Mouse (Mus musculus) CH12.LX (cell line): ENCODE measurements around the gene Ptges3. TPM values are rescaled to one million over a fixed set of nuclear protein-coding genes. Genes with fewer than 3 reads are reported as not detected.

Experiments used
- DNase-seq: peaks from one replicate; pipeline ENCODE4 v3.0.0-alpha.2; 2013; ENCODE audit errors: extremely low read depth
- H3K27ac ChIP-seq: 2 replicates; pipeline ENCODE4 v1.5.1; 2012; ENCODE audit warnings: low read depth, mild to moderate bottlenecking, control low read depth, moderate library complexity; ENCODE audit not compliant: insufficient read depth
- H3K27me3 ChIP-seq: replicated peaks from 2 replicates; pipeline ENCODE3; 2012; ENCODE audit warnings: inconsistent platforms
- H3K36me3 ChIP-seq, 2 experiments: replicated peaks in 1 of 2; 2 replicates each; pipeline versions ENCODE3 to v1.6.1; 2012; ENCODE audit warnings: inconsistent platforms in 1 of 2, low read length in 1 of 2, mild to moderate bottlenecking in 1 of 2, mixed read lengths in 1 of 2, moderate library complexity in 1 of 2; ENCODE audit not compliant: control insufficient read depth in 1 of 2, insufficient read depth in 1 of 2
- H3K4me1 ChIP-seq, 2 experiments: 2 replicates each; pipeline ENCODE4 v1.6.1; 2012; ENCODE audit warnings: inconsistent platforms in 1 of 2, moderate library complexity in 1 of 2; ENCODE audit not compliant: insufficient read depth in 2 of 2, control insufficient read depth in 1 of 2
- H3K4me2 ChIP-seq: 2 replicates; pipeline ENCODE4 v1.6.1; 2012; ENCODE audit warnings: low read depth, mild to moderate bottlenecking, control low read depth; ENCODE audit not compliant: poor library complexity, insufficient read depth, severe bottlenecking
- H3K4me3 ChIP-seq, 3 experiments: fragments of 150-350 bp in 1 of 3; sonication (generic) in 1 of 3; replicated peaks in 1 of 3; 2 replicates each; pipeline versions ENCODE3 to v1.5.1; 2011 to 2012; ENCODE audit warnings: low read depth in 2 of 3, low read length in 2 of 3, mild to moderate bottlenecking in 2 of 3, moderate library complexity in 2 of 3, control low read depth in 1 of 3, improper control_type of control experiment in 1 of 3, inconsistent platforms in 1 of 3, mixed read lengths in 1 of 3; ENCODE audit not compliant: poor library complexity in 1 of 3
- H3K79me2 ChIP-seq: replicated peaks from 2 replicates; pipeline ENCODE4 v1.6.1; 2012; ENCODE audit warnings: mild to moderate bottlenecking, moderate library complexity; ENCODE audit not compliant: control insufficient read depth, poor library complexity, insufficient read depth, severe bottlenecking; ENCODE audit errors: extremely low read depth
- H3K9ac ChIP-seq: 2 replicates; pipeline ENCODE4 v1.6.1; 2012; ENCODE audit warnings: low read depth, mild to moderate bottlenecking, control low read depth, moderate library complexity; ENCODE audit not compliant: insufficient read depth
- H3K9me3 ChIP-seq: replicated peaks from 2 replicates; pipeline ENCODE3; 2012; ENCODE audit warnings: low read length, inconsistent platforms, mixed read lengths
- BHLHE40 ChIP-seq: IDR thresholded peaks from 2 replicates; pipeline ENCODE4 v1.6.1; 2011; ENCODE audit warnings: mild to moderate bottlenecking, low read depth, low read length, improper control_type of control experiment
- CHD1 ChIP-seq: IDR thresholded peaks from 2 replicates; pipeline ENCODE4 v1.6.1; 2012; ENCODE audit warnings: low read depth, low read length, improper control_type of control experiment, inconsistent platforms
- CHD2 ChIP-seq: IDR thresholded peaks from 2 replicates; pipeline ENCODE4 v1.6.1; 2011; ENCODE audit warnings: low read length, improper control_type of control experiment
- CTCF ChIP-seq, 2 experiments: IDR thresholded peaks in 1 of 2; conservative IDR thresholded peaks in 1 of 2; 2 replicates each; pipeline ENCODE4 v1.5.1; 2011 to 2012; ENCODE audit warnings: low read depth in 2 of 2, low read length in 2 of 2, improper control_type of control experiment in 1 of 2, inconsistent platforms in 1 of 2, mild to moderate bottlenecking in 1 of 2, moderate library complexity in 1 of 2
- E2F4 ChIP-seq: IDR thresholded peaks from 2 replicates; pipeline ENCODE4 v1.6.1; 2011; ENCODE audit warnings: low read depth, low read length, improper control_type of control experiment; ENCODE audit not compliant: insufficient replicate concordance
- ELF1 ChIP-seq: IDR thresholded peaks from 2 replicates; pipeline ENCODE4 v1.6.1; 2014; ENCODE audit warnings: low read depth, mild to moderate bottlenecking, inconsistent platforms, low read length, improper control_type of control experiment
- EP300 ChIP-seq: IDR thresholded peaks from 2 replicates; pipeline ENCODE4 v1.6.1; 2011; ENCODE audit warnings: low read length, improper control_type of control experiment
- ETS1 ChIP-seq: conservative IDR thresholded peaks from 2 replicates; pipeline ENCODE4 v1.6.1; 2012; ENCODE audit warnings: low read depth, mild to moderate bottlenecking, inconsistent platforms, low read length, improper control_type of control experiment, moderate library complexity
- GABPA ChIP-seq: IDR thresholded peaks from 2 replicates; pipeline ENCODE4 v1.6.1; 2012; ENCODE audit warnings: low read depth, low read length, improper control_type of control experiment, inconsistent platforms; ENCODE audit not compliant: insufficient replicate concordance
- HCFC1 ChIP-seq: IDR thresholded peaks from 2 replicates; pipeline ENCODE4 v1.6.1; 2012; ENCODE audit warnings: low read depth, mild to moderate bottlenecking, inconsistent platforms, low read length, improper control_type of control experiment
- IRF4 ChIP-seq: IDR thresholded peaks from 2 replicates; pipeline ENCODE4 v1.6.1; 2014; ENCODE audit warnings: low read depth, mild to moderate bottlenecking, inconsistent platforms, low read length, improper control_type of control experiment
- JUN ChIP-seq: IDR thresholded peaks from 2 replicates; pipeline ENCODE4 v1.6.1; 2011; ENCODE audit warnings: low read depth, mild to moderate bottlenecking, low read length, improper control_type of control experiment, moderate library complexity; ENCODE audit not compliant: insufficient read depth
- JUND ChIP-seq: conservative IDR thresholded peaks from 2 replicates; pipeline ENCODE4 v1.6.1; 2011; ENCODE audit warnings: low read depth, low read length, improper control_type of control experiment
- KAT2A ChIP-seq: IDR thresholded peaks from 2 replicates; pipeline ENCODE4 v1.6.1; 2012; ENCODE audit warnings: low read length, improper control_type of control experiment, inconsistent platforms; ENCODE audit not compliant: insufficient replicate concordance
- MAFK ChIP-seq: IDR thresholded peaks from 2 replicates; pipeline ENCODE4 v1.6.1; 2011; ENCODE audit warnings: low read length, improper control_type of control experiment; ENCODE audit not compliant: insufficient replicate concordance
- MAX ChIP-seq: IDR thresholded peaks from 2 replicates; pipeline ENCODE4 v1.6.1; 2011; ENCODE audit warnings: low read length, improper control_type of control experiment
- MAZ ChIP-seq: IDR thresholded peaks from 2 replicates; pipeline ENCODE4 v1.6.1; 2012; ENCODE audit warnings: low read depth, mild to moderate bottlenecking, inconsistent platforms, low read length, improper control_type of control experiment, moderate library complexity
- MEF2A ChIP-seq: IDR thresholded peaks from 2 replicates; pipeline ENCODE4 v1.6.1; 2014; ENCODE audit warnings: low read depth, mild to moderate bottlenecking, inconsistent platforms, low read length, improper control_type of control experiment, borderline replicate concordance
- MXI1 ChIP-seq: IDR thresholded peaks from 2 replicates; pipeline ENCODE4 v1.6.1; 2011; ENCODE audit warnings: mild to moderate bottlenecking, low read depth, low read length, improper control_type of control experiment
- MYC ChIP-seq: IDR thresholded peaks from 2 replicates; pipeline ENCODE4 v1.6.1; 2011; ENCODE audit warnings: low read depth, mild to moderate bottlenecking, improper control_type of control experiment, low read length
- NELFE ChIP-seq: IDR thresholded peaks from 2 replicates; pipeline ENCODE4 v1.6.1; 2011; ENCODE audit warnings: low read depth, low read length, improper control_type of control experiment
- NRF1 ChIP-seq: IDR thresholded peaks from 2 replicates; pipeline ENCODE4 v1.6.1; 2014; ENCODE audit warnings: low read depth, mild to moderate bottlenecking, inconsistent platforms, low read length, improper control_type of control experiment, moderate library complexity
- PAX5 ChIP-seq: IDR thresholded peaks from 2 replicates; pipeline ENCODE4 v1.6.1; 2012; ENCODE audit warnings: low read length, inconsistent platforms, mixed read lengths
- POLR2A ChIP-seq: IDR thresholded peaks from 2 replicates; pipeline ENCODE4 v1.6.1; 2011; ENCODE audit warnings: low read depth, mild to moderate bottlenecking, improper control_type of control experiment, low read length
- POLR2AphosphoS2 ChIP-seq: IDR thresholded peaks from 2 replicates; pipeline ENCODE4 v1.6.1; 2011; ENCODE audit warnings: low read depth, low read length, improper control_type of control experiment
- RAD21 ChIP-seq: IDR thresholded peaks from 2 replicates; pipeline ENCODE4 v1.6.1; 2011; ENCODE audit warnings: low read depth, mild to moderate bottlenecking, low read length, improper control_type of control experiment, moderate library complexity
- RCOR1 ChIP-seq: conservative IDR thresholded peaks from 2 replicates; pipeline ENCODE4 v1.6.1; 2012; ENCODE audit warnings: low read depth, mild to moderate bottlenecking, inconsistent platforms, low read length, improper control_type of control experiment
- SIN3A ChIP-seq: IDR thresholded peaks from 2 replicates; pipeline ENCODE4 v1.6.1; 2012; ENCODE audit warnings: low read length, improper control_type of control experiment, inconsistent platforms
- SMC3 ChIP-seq: IDR thresholded peaks from 2 replicates; pipeline ENCODE4 v1.6.1; 2011; ENCODE audit warnings: low read depth, low read length, improper control_type of control experiment
- TBP ChIP-seq: conservative IDR thresholded peaks from 2 replicates; pipeline ENCODE4 v1.6.1; 2011; ENCODE audit warnings: low read depth, low read length, improper control_type of control experiment
- TCF12 ChIP-seq: IDR thresholded peaks from 2 replicates; pipeline ENCODE4 v1.6.1; 2014; ENCODE audit warnings: low read depth, mild to moderate bottlenecking, inconsistent platforms, low read length, improper control_type of control experiment
- UBTF ChIP-seq: IDR thresholded peaks from 2 replicates; pipeline ENCODE4 v1.6.1; 2012; ENCODE audit warnings: low read depth, mild to moderate bottlenecking, inconsistent platforms, low read length, improper control_type of control experiment, moderate library complexity
- USF1 ChIP-seq: IDR thresholded peaks from 2 replicates; pipeline ENCODE4 v1.6.1; 2014; ENCODE audit warnings: low read depth, mild to moderate bottlenecking, inconsistent platforms, low read length, improper control_type of control experiment
- USF2 ChIP-seq: conservative IDR thresholded peaks from 2 replicates; pipeline ENCODE4 v1.6.1; 2011; ENCODE audit warnings: low read depth, low read length, improper control_type of control experiment
- ZC3H11A ChIP-seq: IDR thresholded peaks from 2 replicates; pipeline ENCODE4 v1.6.1; 2012; ENCODE audit warnings: low read depth, mild to moderate bottlenecking, inconsistent platforms, low read length, improper control_type of control experiment
- ZKSCAN1 ChIP-seq: IDR thresholded peaks from 2 replicates; pipeline ENCODE4 v1.6.1; 2012; ENCODE audit warnings: low read depth, inconsistent platforms, low read length, improper control_type of control experiment, borderline replicate concordance
- ZMIZ1 ChIP-seq: IDR thresholded peaks from 2 replicates; pipeline ENCODE4 v1.6.1; 2012; ENCODE audit warnings: low read depth, mild to moderate bottlenecking, inconsistent platforms, low read length, improper control_type of control experiment
- ZNF384 ChIP-seq: IDR thresholded peaks from 2 replicates; pipeline ENCODE4 v1.6.1; 2012; ENCODE audit warnings: low read depth, low read length, improper control_type of control experiment, inconsistent platforms
- dilution Hi-C: fragments of 300-500 bp; cut with MboI; formaldehyde crosslinking; loops from 2 replicates; pipeline ENCODE4 v1.14.3; 2020; ENCODE audit warnings: low sequenced_read_pairs; ENCODE audit not compliant: extremely low pct_unique_long_range_greater_than_20kb, extremely low pct_ligation_motif_present
- in situ Hi-C: fragments of 300-500 bp; cut with MboI; formaldehyde crosslinking; loops from 3 replicates; pipeline ENCODE4 v1.14.3; 2019; ENCODE audit warnings: low sequenced_read_pairs, low pct_ligation_motif_present, low pct_unique_long_range_greater_than_20kb, mixed read lengths
- polyA plus RNA-seq: library from polyadenylated mRNA; unstranded; fragments of >175 nt; gene quantifications from 2 replicates; pipeline ENCODE4 v1.2.1, GENCODE M21; 2012; ENCODE audit warnings: low read depth; ENCODE audit not compliant: insufficient read length
- total RNA-seq, 2 experiments: library from RNA; depleted of rRNA; stranded (reverse); fragments of 300-350 nt in 1 of 2; fragments of >200 nt in 1 of 2; gene quantifications; 2 replicates each; pipeline ENCODE4 v1.2.3; 2012 to 2014

Gene Ptges3
- total RNA-seq (2012; rRNA removed) (124 and 176 TPM in 2 replicates), total RNA-seq (2014; rRNA removed) (196 and 210 TPM in 2 replicates), polyA plus RNA-seq (247 and 274 TPM in 2 replicates)

GRCm38 (mm10) chr10:128058601-128059151, at the start of gene Ptges3:
Ptges3 (plus strand) TSS chr10:128058954.
- dilution Hi-C loops: no loop called here

GRCm38 (mm10) chr10:128009735-128010134, 49.0 kb upstream of the Ptges3 start:
- no peak overlapping the region for H3K9ac ChIP-seq
- no peaks in the 10 kb centered on the region for H3K9me3 ChIP-seq
- no peaks in the 10 kb centered on the region for H3K27me3 ChIP-seq
- dilution Hi-C loops: no loop called here
- no peak overlapping the region for H3K4me3 ChIP-seq
- peaks cover 0 to 3% of the 10 kb centered on the region in 2 experiments; a peak in 1 of 4 replicates for H3K4me1 ChIP-seq
- no peak for DNase-seq
- H3K27ac ChIP-seq: no peak overlapping the region
- in situ Hi-C loops: loop anchor here (5.0 kb wide), 1 partner anchor 62 kb away; no protein-coding TSS in a partner anchor
- H3K36me3 ChIP-seq: no peaks in the 10 kb centered on the region
- H3K79me2 ChIP-seq: no peaks in the 10 kb centered on the region
- no peak overlapping the region for H3K4me2 ChIP-seq
- TF ChIP-seq JUND: no peak
- no peak for TF ChIP-seq BHLHE40
- no peak for TF ChIP-seq IRF4
- TF ChIP-seq MEF2A: no peak
- TF ChIP-seq SMC3: no peak
- no peak for TF ChIP-seq GABPA
- TF ChIP-seq CTCF (conservative IDR thresholded peaks at IDR 0.05 in 1 of 2, IDR thresholded peaks at IDR 0.05 in 1 of 2; ENCODE audit: low read depth in 2 of 2, low read length in 2 of 2): no peak
- no peak for TF ChIP-seq ZMIZ1
- TF ChIP-seq PAX5: no peak
- TF ChIP-seq CHD1: no peak
- no peak for TF ChIP-seq E2F4
- TF ChIP-seq JUN: no peak
- TF ChIP-seq POLR2AphosphoS2: no peak
- no peak for TF ChIP-seq MXI1
- no peak for TF ChIP-seq UBTF
- no peak for TF ChIP-seq MYC
- no peak for TF ChIP-seq ZKSCAN1

More at GRCm38 (mm10) chr10:128058601-128059151, at the start of gene Ptges3:
- TF ChIP-seq CHD1 (no peak), UBTF (no peak), USF2 (no peak), ETS1 (no peak), CTCF (conservative IDR thresholded peaks at IDR 0.05 in 1 of 2, IDR thresholded peaks at IDR 0.05 in 1 of 2; ENCODE audit: low read depth in 2 of 2, low read length in 2 of 2) (no peak), IRF4 (peak; percentile 50; the same call in 1 of the 2 replicates), USF1 (no peak), ELF1 (peak; percentile 75), CHD2 (peak; percentile 97), HCFC1 (peak; percentile 73), NELFE (peak; percentile 95), EP300 (no peak), MAX (peak; percentile 42), SIN3A (no peak; the same call in 1 of the 2 replicates), TBP (no peak), E2F4 (peak; percentile 48; the same call in 1 of the 2 replicates), PAX5 (no peak), KAT2A (no peak; the same call in 1 of the 2 replicates), ZKSCAN1 (no peak), BHLHE40 (no peak), JUND (no peak), JUN (no peak), RCOR1 (no peak), RAD21 (no peak), MAFK (peak; percentile 73; the same call in 1 of the 2 replicates), POLR2AphosphoS2 (no peak), ZNF384 (no peak), TCF12 (peak; percentile 77), NRF1 (peak; percentile 92), ZC3H11A (no peak), MAZ (no peak; the same call in 1 of the 2 replicates), MXI1 (peak; percentile 55; the same call in 1 of the 2 replicates), POLR2A (peak; percentile 96), ZMIZ1 (no peak), SMC3 (no peak), GABPA (no peak; the same call in 1 of the 2 replicates), MYC (0 out of 2 replicates have a peak, but pooled peaks have one; percentile 52)
- TF ChIP-seq, all 38 proteins: peak for 13
- Histone ChIP-seq H3K27me3 (no peaks in the 10 kb centered on the region), H3K4me2 (peak within 1 kb of the TSS; percentile 82), H3K9me3 (no peaks in the 10 kb centered on the region), H3K4me1 (peaks cover 3 to 31% of the 10 kb centered on the region in 2 experiments; a peak in 2 of 4 replicates), H3K36me3 (peaks cover 3 to 22% of the 10 kb centered on the region in 2 experiments), H3K4me3 (peak within 1 kb of the TSS; percentile 88 to 97 (median 90)), H3K79me2 (peaks cover 46% of the 10 kb centered on the region), H3K27ac (peak within 1 kb of the TSS; percentile 91), H3K9ac (peak within 1 kb of the TSS; percentile 99)
- peak; percentile 95 for DNase-seq
- in situ Hi-C loops: no loop called here
